Mouse (Mus musculus): ENCODE measurements around the gene Ube2e2. TPM values are rescaled to one million over a fixed set of nuclear protein-coding genes. Genes with fewer than 3 reads are reported as not detected.

Gene Ube2e2
- total and polyA plus RNA-seq, 3 experiments: not detected

GRCm38 (mm10) chr14:18574756-18575155 lies 319.3 kb downstream of the Ube2e2 start:
- no peaks in the 10 kb centered on the region for H3K4me1 ChIP-seq (ENCODE audit: control insufficient read depth in 1 of 2, insufficient read depth in 2 of 2, low read length in 2 of 2)
- no peaks in the 10 kb centered on the region for H3K36me3 ChIP-seq (ENCODE audit: control insufficient read depth in 1 of 2, insufficient read depth in 2 of 2, low read length in 2 of 2)
- H3K27me3 ChIP-seq (ENCODE audit: control insufficient read depth in 1 of 2, insufficient read depth in 2 of 2, low read length in 2 of 2): no peaks in the 10 kb centered on the region
- TF ChIP-seq CHD2 (IDR thresholded peaks at IDR 0.05; ENCODE audit: low read length): no peak
- TF ChIP-seq ELF1 (IDR thresholded peaks at IDR 0.05; ENCODE audit: low read depth, low read length): no peak
- no peak for TF ChIP-seq KAT2A (conservative IDR thresholded peaks at IDR 0.05; ENCODE audit: low read depth, low read length)
- TF ChIP-seq ZMIZ1 (IDR thresholded peaks at IDR 0.05; ENCODE audit: low read depth, low read length): no peak
- TF ChIP-seq ZC3H11A (IDR thresholded peaks at IDR 0.05; ENCODE audit: low read depth, low read length): no peak
- no peak for TF ChIP-seq RCOR1 (IDR thresholded peaks at IDR 0.05; ENCODE audit: low read depth, low read length)
- H3K79me2 ChIP-seq (ENCODE audit: control insufficient read depth, insufficient read depth, low read length, poor library complexity): no peaks in the 10 kb centered on the region
- H3K9ac ChIP-seq (ENCODE audit: control insufficient read depth, low read depth, low read length, poor library complexity, severe bottlenecking): no peak overlapping the region
- DNase-seq (ENCODE audit: low read depth, low spot score): no peak
- no peak overlapping the region for H3K4me3 ChIP-seq (ENCODE audit: control insufficient read depth in 1 of 2, insufficient read depth in 1 of 2, low read depth in 2 of 2, low read length in 2 of 2)
- no peaks in the 10 kb centered on the region for H3K9me3 ChIP-seq (replicated peaks; ENCODE audit: insufficient read depth, low read length)
- H3K27ac ChIP-seq (ENCODE audit: control insufficient read depth, low read depth, low read length): no peak overlapping the region

DNA sequence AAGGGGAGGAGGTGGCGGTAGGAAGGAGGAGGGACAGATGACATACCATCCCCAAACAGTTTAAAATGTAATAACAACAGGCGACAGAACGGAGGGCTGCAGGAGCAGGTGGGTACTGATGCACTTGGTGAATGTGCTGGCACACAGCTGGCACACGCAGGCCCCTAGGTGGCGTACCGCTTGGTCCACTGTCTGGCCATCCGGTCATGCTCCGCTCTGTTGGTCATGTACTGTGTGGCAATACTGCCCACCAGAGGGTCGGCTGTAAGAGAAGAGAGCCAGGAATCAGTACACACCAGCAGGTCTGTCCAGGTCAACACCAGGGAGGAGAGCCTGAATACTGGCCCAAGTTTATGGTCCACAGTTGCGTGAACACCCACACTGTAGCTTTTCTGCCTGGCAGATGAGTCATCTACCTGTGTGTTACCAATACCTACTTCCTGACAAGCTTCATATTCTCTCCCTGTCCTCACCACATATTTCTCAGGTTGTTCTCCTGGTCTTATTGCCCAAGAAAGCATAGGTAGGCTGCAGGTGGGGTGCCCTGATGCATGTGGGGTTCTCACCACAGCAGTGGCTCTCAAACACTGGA lies 319.8 kb downstream of the Ube2e2 start:
- Histone ChIP-seq H3K79me2 (ENCODE audit: control insufficient read depth, insufficient read depth, low read length, poor library complexity) (no peaks in the 10 kb centered on the region), H3K27ac (ENCODE audit: control insufficient read depth, low read depth, low read length) (no peak overlapping the region), H3K27me3 (ENCODE audit: control insufficient read depth in 1 of 2, insufficient read depth in 2 of 2, low read length in 2 of 2) (no peaks in the 10 kb centered on the region), H3K4me1 (ENCODE audit: control insufficient read depth in 1 of 2, insufficient read depth in 2 of 2, low read length in 2 of 2) (no peaks in the 10 kb centered on the region), H3K9ac (ENCODE audit: control insufficient read depth, low read depth, low read length, poor library complexity, severe bottlenecking) (no peak overlapping the region), H3K9me3 (replicated peaks; ENCODE audit: insufficient read depth, low read length) (no peaks in the 10 kb centered on the region), H3K4me3 (ENCODE audit: control insufficient read depth in 1 of 2, insufficient read depth in 1 of 2, low read depth in 2 of 2, low read length in 2 of 2) (no peak overlapping the region), H3K36me3 (ENCODE audit: control insufficient read depth in 1 of 2, insufficient read depth in 2 of 2, low read length in 2 of 2) (no peaks in the 10 kb centered on the region)
- TF ChIP-seq MEF2A (IDR thresholded peaks at IDR 0.05; ENCODE audit: extremely low read depth, insufficient replicate concordance, low read depth, low read length, poor library complexity, severe bottlenecking) (no peak), RCOR1 (IDR thresholded peaks at IDR 0.05; ENCODE audit: low read depth, low read length) (no peak), MAFK (IDR thresholded peaks at IDR 0.05; ENCODE audit: borderline replicate concordance, low read depth, low read length) (no peak), KAT2A (conservative IDR thresholded peaks at IDR 0.05; ENCODE audit: low read depth, low read length) (no peak), MXI1 (IDR thresholded peaks at IDR 0.05; ENCODE audit: low read depth, low read length) (no peak), NRF1 (IDR thresholded peaks at IDR 0.05; ENCODE audit: insufficient read depth, low read depth, low read length, poor library complexity, severe bottlenecking) (no peak), BHLHE40 (IDR thresholded peaks at IDR 0.05; ENCODE audit: borderline replicate concordance, low read depth, low read length) (no peak), USF2 (IDR thresholded peaks at IDR 0.05; ENCODE audit: borderline replicate concordance in 1 of 2, insufficient read depth in 1 of 2, low read depth in 1 of 2, low read length in 2 of 2) (no peak), TBP (IDR thresholded peaks at IDR 0.05; ENCODE audit: low read depth, low read length) (no peak), USF1 (IDR thresholded peaks at IDR 0.05; ENCODE audit: low read depth, low read length) (no peak), ELF1 (IDR thresholded peaks at IDR 0.05; ENCODE audit: low read depth, low read length) (no peak), ETS1 (IDR thresholded peaks at IDR 0.05; ENCODE audit: low read depth, low read length) (no peak), JUND (IDR thresholded peaks at IDR 0.05; ENCODE audit: low read depth, low read length) (no peak), MAZ (IDR thresholded peaks at IDR 0.05; ENCODE audit: low read depth, low read length) (no peak), HCFC1 (IDR thresholded peaks at IDR 0.05; ENCODE audit: low read depth, low read length) (no peak), CHD2 (IDR thresholded peaks at IDR 0.05; ENCODE audit: low read length) (no peak), POLR2AphosphoS2 (IDR thresholded peaks at IDR 0.05; ENCODE audit: low read length) (no peak), POLR2A (IDR thresholded peaks at IDR 0.05; ENCODE audit: control insufficient read depth in 1 of 2, insufficient read depth in 1 of 2, low read depth in 1 of 2, low read length in 2 of 2, poor library complexity in 1 of 2) (no peak), SMC3 (IDR thresholded peaks at IDR 0.05; ENCODE audit: low read depth, low read length) (no peak), ZKSCAN1 (IDR thresholded peaks at IDR 0.05; ENCODE audit: low read depth, low read length) (no peak)
- DNase-seq (ENCODE audit: low read depth, low spot score): no peak

All from MEL (cell line).